Mouse (Mus musculus): ENCODE measurements around the gene Tmem38a. TPM values are rescaled to one million over a fixed set of nuclear protein-coding genes. Genes with fewer than 3 reads are reported as not detected.

The Tmem38a gene
- total RNA-seq (2023): 1 to 10 TPM; 2.6 to 3.1 TPM

DNA sequence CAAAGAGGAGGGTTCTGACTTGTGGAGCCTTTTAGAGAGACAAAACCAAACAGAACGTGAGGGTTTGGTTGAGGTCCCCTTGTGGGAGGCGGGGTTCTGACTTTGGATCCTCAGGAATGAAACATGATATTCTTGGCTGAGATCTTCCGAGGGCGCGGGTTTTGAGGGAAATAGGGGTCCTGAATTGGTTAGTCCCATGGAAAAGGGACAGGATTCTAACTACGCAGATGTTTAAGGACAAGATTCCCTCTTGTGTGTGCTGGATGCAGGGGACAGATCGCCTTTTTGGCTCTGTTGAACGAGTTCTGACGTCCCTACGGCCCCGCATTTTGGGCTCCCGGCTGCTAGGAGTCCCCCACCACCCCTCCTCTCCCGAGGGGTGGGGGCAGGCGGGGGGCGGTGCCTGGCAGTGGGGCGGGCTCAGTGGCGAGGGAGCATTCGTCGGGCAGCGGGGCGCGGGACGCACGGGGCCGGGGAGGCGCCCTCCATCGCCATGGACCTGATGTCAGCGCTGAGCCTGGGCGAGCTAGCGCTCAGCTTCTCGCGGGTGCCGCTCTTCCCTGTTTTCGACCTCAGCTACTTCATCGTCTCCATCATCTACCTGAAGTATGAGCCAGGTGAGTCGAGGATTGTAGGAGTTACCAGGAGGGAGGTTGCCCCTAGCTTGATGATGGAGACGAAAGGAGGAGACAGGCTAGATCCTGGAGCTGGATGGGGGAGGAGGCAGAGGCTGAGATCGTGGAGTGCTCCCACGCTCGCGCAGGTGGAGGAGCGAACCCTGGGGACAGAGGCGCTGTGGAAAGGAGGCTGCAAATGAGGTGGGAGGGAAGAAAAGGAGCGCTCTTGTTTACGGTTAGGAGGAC, at the start of gene Tmem38a:
Gene Tmem38a (plus strand): TSS at position 445 of the 863 bp plus-strand sequence.

DNA sequence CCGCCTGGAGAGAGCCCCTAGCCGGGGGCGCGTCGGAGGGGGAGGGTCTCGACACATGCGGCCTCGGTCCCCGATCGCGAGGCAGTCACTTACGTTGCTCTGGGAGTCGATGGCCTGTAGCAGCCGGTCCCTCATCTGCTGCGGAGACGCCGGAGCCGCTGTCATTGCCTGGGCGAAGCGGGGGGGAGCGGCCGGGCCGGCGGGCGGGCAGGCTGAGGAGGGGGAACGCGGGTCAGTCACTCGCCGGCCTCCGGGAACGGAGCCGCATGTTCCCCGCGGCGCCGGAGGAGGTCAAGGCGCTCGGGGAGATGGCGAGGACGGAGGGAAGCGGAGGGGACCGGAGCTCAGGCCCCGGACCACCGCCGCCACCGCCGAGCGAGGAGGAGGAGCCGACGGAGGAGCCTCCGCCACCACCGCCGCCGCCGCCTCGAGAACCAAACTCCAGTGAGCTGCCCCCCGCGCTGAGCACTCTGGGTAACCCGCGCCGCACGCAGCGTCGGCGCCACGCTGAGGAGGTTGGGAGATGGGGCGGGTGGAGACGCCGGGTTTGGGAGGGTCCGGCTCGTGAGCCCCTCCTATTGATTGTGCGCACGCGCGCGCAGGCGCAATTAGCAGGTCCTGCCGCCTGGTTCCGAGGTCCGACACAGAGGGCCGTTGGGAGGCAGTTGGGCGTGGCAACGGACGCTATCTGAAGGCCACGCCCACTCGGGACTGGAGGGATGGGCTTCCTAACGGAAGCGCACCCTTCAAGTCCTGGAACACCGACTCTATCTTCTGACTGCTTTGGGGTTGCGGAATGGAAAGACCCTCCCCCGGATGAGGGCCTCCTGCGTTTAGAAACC, 23.8 kb upstream of the Tmem38a start, which contains the start of gene Med26:
Gene Med26 (minus strand): TSS at position 469 of the 842 bp plus-strand sequence.

DNA sequence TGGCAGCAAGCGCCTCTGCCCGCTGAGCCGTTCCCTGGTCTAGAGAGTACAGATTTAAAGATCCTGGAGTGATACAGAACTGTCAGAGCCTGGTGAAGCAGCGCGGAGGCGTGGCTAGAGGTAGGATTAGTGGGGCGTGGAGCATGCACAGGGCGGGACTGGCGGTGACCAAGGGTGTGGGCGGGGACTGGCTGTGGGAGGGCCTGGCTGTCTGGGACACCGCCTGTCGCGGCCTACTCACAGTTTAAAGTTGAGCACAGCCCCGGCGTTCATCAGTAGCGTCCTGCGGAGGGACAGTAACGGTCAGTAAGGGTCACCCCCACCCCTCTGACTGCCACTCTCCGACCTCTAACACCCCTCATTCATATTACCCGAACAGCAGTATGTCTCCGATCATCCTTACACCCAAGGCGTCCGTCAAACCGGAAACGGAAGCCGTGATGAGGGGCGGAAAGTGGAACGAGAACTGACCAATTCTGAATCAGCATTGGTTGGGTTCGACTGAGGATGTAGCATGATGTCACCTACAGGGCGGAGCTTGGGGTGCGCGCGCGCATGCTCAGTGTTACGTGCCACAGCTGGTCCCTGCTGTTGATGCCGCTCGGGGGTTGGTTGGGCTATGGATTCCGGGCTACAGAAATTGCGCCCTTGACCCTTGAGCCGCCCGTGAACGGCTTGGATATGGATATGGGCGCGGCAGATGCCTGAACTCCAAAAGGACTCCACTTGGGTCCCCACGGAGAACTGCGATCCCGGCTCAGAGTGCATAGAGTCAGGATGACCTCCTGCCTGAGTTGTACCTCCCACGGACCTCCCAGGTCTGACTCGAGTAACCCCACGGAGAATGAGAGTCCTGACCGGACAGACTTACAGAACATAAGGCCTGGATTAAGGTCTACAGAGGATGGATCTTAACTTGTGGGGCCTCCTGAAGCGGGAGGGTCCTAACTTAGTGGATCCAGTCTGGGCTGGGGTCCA, 933 bp upstream of the Tmem38a start, which contains the start of gene Smim7:
Gene Smim7 (minus strand): TSS at position 456 of the 978 bp plus-strand sequence.

Other genes starting within 250 kb of the Tmem38a start
- gene Eps15l1, start 150.6 kb upstream of the Tmem38a start, total RNA-seq (2023): 100 to 1,000 TPM; 106 to 110 TPM
- under 1 TPM; 0.33 to 0.52 TPM for gene Calr3, start 128.2 kb upstream of the Tmem38a start, total RNA-seq (2023)
- gene 1700030K09Rik, start 128.2 kb upstream of the Tmem38a start, total RNA-seq (2023): 1 to 10 TPM; 5.7 to 6.7 TPM
- gene Cherp, start 96.8 kb upstream of the Tmem38a start, total RNA-seq (2023): 100 to 1,000 TPM; 114 to 129 TPM
- gene Slc35e1, start 79.4 kb upstream of the Tmem38a start, total RNA-seq (2023): 10 to 100 TPM; 64.2 to 69.5 TPM
- gene Med26, start 23.8 kb upstream of the Tmem38a start, total RNA-seq (2023): 10 to 100 TPM; 17.8 to 18.6 TPM
- 100 to 1,000 TPM in 1 of 2 experiments, 10 to 100 TPM in 1; 99.1 to 125 TPM for gene Smim7, start 967 bp upstream of the Tmem38a start, total RNA-seq (2023)
- gene Nwd1, start 74.7 kb downstream of the Tmem38a start, total RNA-seq (2023): under 1 TPM; 0.17 to 0.62 TPM
- gene Sin3b, start 151.2 kb downstream of the Tmem38a start, total RNA-seq (2023): 100 to 1,000 TPM; 134 to 149 TPM
- gene F2rl3, start 189.8 kb downstream of the Tmem38a start, total RNA-seq (2023): 1 to 10 TPM; 6.8 to 9.3 TPM